Mouse (Mus musculus): ENCODE data around the gene Scyl1. TPM values are rescaled to one million over a fixed set of nuclear protein-coding genes. Genes with fewer than 3 reads are reported as not detected.

The Scyl1 gene
- total and polyA plus RNA-seq, 3 experiments = 36.0 to 64.1 TPM; not detected in 1

- TF ChIP-seq UBTF (IDR thresholded peaks at IDR 0.05; ENCODE audit: borderline replicate concordance, insufficient read depth, low read depth, low read length) = no peak
- no peak for TF ChIP-seq USF2 (IDR thresholded peaks at IDR 0.05; ENCODE audit: borderline replicate concordance in 1 of 2, insufficient read depth in 1 of 2, low read depth in 1 of 2, low read length in 2 of 2)
- no peak for TF ChIP-seq CHD1 (IDR thresholded peaks at IDR 0.05; ENCODE audit: low read depth, low read length)
- peak; percentile 55; the same call in 1 of the 2 replicates for TF ChIP-seq TBP (IDR thresholded peaks at IDR 0.05; ENCODE audit: low read depth, low read length)
These were observed 44.1 kb downstream of the Scyl1 start (continued) for GRCm38 (mm10) chr19:5726961-5727578.

GRCm38 (mm10) chr19:5725767-5726515, 45.3 kb downstream of the Scyl1 start, which contains the start of gene Ehbp1l1:
Gene Ehbp1l1 (minus strand): TSS chr19:5726317.
- TF ChIP-seq JUND (IDR thresholded peaks at IDR 0.05; ENCODE audit: low read depth, low read length) = no peak
- peak; percentile 95 for TF ChIP-seq MAZ (IDR thresholded peaks at IDR 0.05; ENCODE audit: low read depth, low read length)
- TF ChIP-seq MAX (IDR thresholded peaks at IDR 0.05; ENCODE audit: low read length) = 0 out of 2 replicates have a peak, but pooled peaks have one; percentile 11
- no peak for TF ChIP-seq UBTF (IDR thresholded peaks at IDR 0.05; ENCODE audit: borderline replicate concordance, insufficient read depth, low read depth, low read length)
- peak; percentile 54; the same call in 1 of the 2 replicates for TF ChIP-seq HCFC1 (IDR thresholded peaks at IDR 0.05; ENCODE audit: low read depth, low read length)
- TF ChIP-seq POLR2A (IDR thresholded peaks at IDR 0.05; ENCODE audit: control insufficient read depth in 1 of 2, insufficient read depth in 1 of 2, low read depth in 1 of 2, low read length in 2 of 2, poor library complexity in 1 of 2) = peak; percentile 61 to 80; a peak in 2 of 4 replicates
- TF ChIP-seq TAL1 (IDR thresholded peaks at IDR 0.05; ENCODE audit: low read length) = no peak
- TF ChIP-seq EP300 (IDR thresholded peaks at IDR 0.05; ENCODE audit: low read depth in 1 of 2, low read length in 2 of 2) = no peak
- peak; percentile 95 for TF ChIP-seq ELF1 (IDR thresholded peaks at IDR 0.05; ENCODE audit: low read depth, low read length)
- TF ChIP-seq ZMIZ1 (IDR thresholded peaks at IDR 0.05; ENCODE audit: low read depth, low read length) = peak; percentile 52; the same call in 1 of the 2 replicates
- peak; percentile 24; the same call in 1 of the 2 replicates for TF ChIP-seq MXI1 (IDR thresholded peaks at IDR 0.05; ENCODE audit: low read depth, low read length)
- no peak for TF ChIP-seq ETS1 (IDR thresholded peaks at IDR 0.05; ENCODE audit: low read depth, low read length)
- TF ChIP-seq POLR2AphosphoS5 (IDR thresholded peaks at IDR 0.05; ENCODE audit: borderline replicate concordance, low read depth, low read length) = no peak
- TF ChIP-seq MAFK (IDR thresholded peaks at IDR 0.05; ENCODE audit: borderline replicate concordance, low read depth, low read length) = no peak
- no peak for TF ChIP-seq E2F4 (IDR thresholded peaks at IDR 0.05; ENCODE audit: borderline replicate concordance, low read depth, low read length)
- peak; percentile 57 for TF ChIP-seq POLR2AphosphoS2 (IDR thresholded peaks at IDR 0.05; ENCODE audit: low read length)
- no peak for TF ChIP-seq MEF2A (IDR thresholded peaks at IDR 0.05; ENCODE audit: extremely low read depth, insufficient replicate concordance, low read depth, low read length, poor library complexity, severe bottlenecking)
- no peak for TF ChIP-seq RCOR1 (IDR thresholded peaks at IDR 0.05; ENCODE audit: low read depth, low read length)
- peak; percentile 73 for TF ChIP-seq NELFE (IDR thresholded peaks at IDR 0.05; ENCODE audit: low read depth, low read length)
- TF ChIP-seq SIN3A (IDR thresholded peaks at IDR 0.05; ENCODE audit: low read length) = no peak; the same call in 1 of the 2 replicates
- peak within 1 kb of the TSS; percentile 93 for H3K9ac ChIP-seq (ENCODE audit: control insufficient read depth, low read depth, low read length, poor library complexity, severe bottlenecking)
- no peaks in the 10 kb centered on the region for H3K9me3 ChIP-seq (replicated peaks; ENCODE audit: insufficient read depth, low read length)
- no peaks in the 10 kb centered on the region for H3K27me3 ChIP-seq (ENCODE audit: control insufficient read depth in 1 of 2, insufficient read depth in 2 of 2, low read length in 2 of 2)
- peaks cover 3 to 31% of the 10 kb centered on the region in 2 experiments; a peak in 3 of 4 replicates for H3K36me3 ChIP-seq (ENCODE audit: control insufficient read depth in 1 of 2, insufficient read depth in 2 of 2, low read length in 2 of 2)
- peak; percentile 86 for DNase-seq (ENCODE audit: low read depth, low spot score)
- H3K79me2 ChIP-seq (ENCODE audit: control insufficient read depth, insufficient read depth, low read length, poor library complexity) = peaks cover 51% of the 10 kb centered on the region
- peak within 1 kb of the TSS; percentile 95 for H3K27ac ChIP-seq (ENCODE audit: control insufficient read depth, low read depth, low read length)
- peaks cover 3 to 50% of the 10 kb centered on the region in 2 experiments; a peak in 3 of 4 replicates for H3K4me1 ChIP-seq (ENCODE audit: control insufficient read depth in 1 of 2, insufficient read depth in 2 of 2, low read length in 2 of 2)
- peak within 1 kb of the TSS; percentile 70 to 93 for H3K4me3 ChIP-seq (ENCODE audit: control insufficient read depth in 1 of 2, insufficient read depth in 1 of 2, low read depth in 2 of 2, low read length in 2 of 2)
